Mouse (Mus musculus): ENCODE results near the gene Prlhr. TPM values are rescaled to one million over a fixed set of nuclear protein-coding genes. Genes with fewer than 3 reads are reported as not detected.

Gene Prlhr
- polyA plus RNA-seq (2012; rRNA removed), result not detected in 2 replicates

DNA sequence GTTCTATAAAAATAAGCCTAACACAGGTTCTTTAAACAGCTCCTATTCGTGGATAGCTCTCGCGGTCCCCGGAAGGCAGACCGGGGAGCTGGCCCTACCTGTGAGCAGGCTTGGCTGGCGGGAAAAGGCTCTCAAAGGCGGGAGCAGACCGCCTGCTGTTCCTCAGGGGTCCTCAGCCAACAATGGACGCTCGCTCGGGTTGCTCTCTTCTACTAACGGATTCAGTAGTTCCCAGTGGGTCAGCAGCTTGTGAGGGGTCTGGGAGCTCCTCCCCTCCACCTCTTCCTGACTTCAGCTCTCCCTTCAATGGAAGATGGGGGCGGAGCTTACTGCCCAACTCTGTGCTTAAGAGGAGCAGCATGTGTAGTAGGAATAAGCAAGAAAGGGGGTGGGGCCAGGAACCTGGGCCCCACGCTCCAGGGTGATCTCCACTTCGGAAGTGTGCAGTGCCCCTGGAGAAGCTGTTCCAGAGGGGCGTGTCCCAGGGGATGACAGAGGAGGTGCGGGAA is at the start of gene Prlhr:
TSS of gene Prlhr (minus strand) at position 51 of the 509 bp plus-strand sequence.
- TF ChIP-seq CTCF (IDR thresholded peaks at IDR 0.05; ENCODE audit: extremely low read depth, insufficient read depth, insufficient read length, insufficient replicate concordance) (no peak), POLR2A (IDR thresholded peaks at IDR 0.05; ENCODE audit: low read depth, low read length) (no peak)
- Histone ChIP-seq H3K36me3 (ENCODE audit: control insufficient read depth, insufficient read depth, low read length) (no peaks in the 10 kb centered on the region), H3K27ac (ENCODE audit: insufficient read depth, low read length) (no peak within 1 kb of the TSS), H3K4me1 (ENCODE audit: control insufficient read depth, insufficient read depth, insufficient read length) (peaks cover 9% of the 10 kb centered on the region), H3K4me3 (ENCODE audit: extremely low read depth, insufficient read depth, insufficient read length) (peak within 1 kb of the TSS; percentile 23; the same call in 1 of the 2 replicates), H3K27me3 (ENCODE audit: control insufficient read depth, insufficient read depth, low read length) (peaks cover 4% of the 10 kb centered on the region)
- DNase-seq (ENCODE audit: low read depth in 1 of 2, low spot score in 2 of 2), result no peak
- 21% methylated on average over 17 of the region's 17 CpGs for WGBS

DNA sequence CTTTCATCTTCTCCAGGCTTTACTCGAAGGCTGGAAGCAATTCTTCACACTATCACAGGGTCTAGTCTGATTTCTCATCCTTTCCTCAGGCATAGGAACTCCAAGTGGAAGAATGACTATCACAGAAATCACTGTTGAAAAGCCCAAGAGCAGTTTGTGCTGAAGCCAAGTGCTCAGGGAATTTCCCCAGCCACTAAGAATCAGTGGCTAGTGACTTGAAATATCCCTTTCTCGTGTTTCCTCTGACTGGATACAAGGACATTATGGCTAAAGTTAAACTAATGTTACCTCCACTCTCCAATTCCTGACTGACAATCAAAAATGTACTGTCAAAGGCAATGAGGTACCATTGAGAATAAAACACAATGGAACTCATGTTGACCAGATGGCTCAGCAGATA is 47.0 kb upstream of the Prlhr start:
- Histone ChIP-seq H3K36me3 (ENCODE audit: control insufficient read depth, insufficient read depth, low read length) (no peaks in the 10 kb centered on the region), H3K27ac (ENCODE audit: insufficient read depth, low read length) (no peak overlapping the region), H3K4me1 (ENCODE audit: control insufficient read depth, insufficient read depth, insufficient read length) (no peaks in the 10 kb centered on the region; the same call in 1 of the 2 replicates), H3K27me3 (ENCODE audit: control insufficient read depth, insufficient read depth, low read length) (no peaks in the 10 kb centered on the region), H3K4me3 (ENCODE audit: extremely low read depth, insufficient read depth, insufficient read length) (no peak overlapping the region)
- WGBS, result 71% methylated on average over 2 of the region's 2 CpGs
- no peak for TF ChIP-seq POLR2A (IDR thresholded peaks at IDR 0.05; ENCODE audit: low read depth, low read length)
- TF ChIP-seq CTCF (IDR thresholded peaks at IDR 0.05; ENCODE audit: extremely low read depth, insufficient read depth, insufficient read length, insufficient replicate concordance), result no peak
- DNase-seq (ENCODE audit: low read depth in 1 of 2, low spot score in 2 of 2), result no peak

DNA sequence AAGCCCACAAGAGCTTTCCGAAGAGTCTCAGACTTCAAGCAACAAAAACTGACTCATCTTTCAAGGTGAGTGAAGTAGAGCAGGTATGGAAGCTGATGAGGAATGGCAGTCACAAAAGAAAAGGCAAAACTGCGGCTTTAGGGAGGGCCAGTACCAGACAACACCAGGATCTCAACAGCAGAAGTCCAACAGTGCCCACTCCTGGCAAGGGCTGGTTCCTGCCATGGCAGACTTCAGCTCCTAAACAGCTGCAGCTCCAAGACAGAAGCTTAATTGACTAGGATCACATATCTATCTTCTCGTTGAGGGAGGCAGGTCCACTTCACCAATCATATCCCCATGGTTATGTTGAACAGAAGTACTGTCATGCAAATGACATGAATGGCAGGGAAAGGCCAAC is 45.3 kb upstream of the Prlhr start:
- Histone ChIP-seq H3K4me3 (ENCODE audit: extremely low read depth, insufficient read depth, insufficient read length) (no peak overlapping the region), H3K27me3 (ENCODE audit: control insufficient read depth, insufficient read depth, low read length) (no peaks in the 10 kb centered on the region), H3K27ac (ENCODE audit: insufficient read depth, low read length) (no peak overlapping the region), H3K4me1 (ENCODE audit: control insufficient read depth, insufficient read depth, insufficient read length) (no peaks in the 10 kb centered on the region), H3K36me3 (ENCODE audit: control insufficient read depth, insufficient read depth, low read length) (no peaks in the 10 kb centered on the region)
- WGBS, result 79% methylated on average over 3 of the region's 3 CpGs
- DNase-seq (ENCODE audit: low read depth in 1 of 2, low spot score in 2 of 2), result no peak
- TF ChIP-seq POLR2A (IDR thresholded peaks at IDR 0.05; ENCODE audit: low read depth, low read length) (no peak), CTCF (IDR thresholded peaks at IDR 0.05; ENCODE audit: extremely low read depth, insufficient read depth, insufficient read length, insufficient replicate concordance) (no peak)

DNA sequence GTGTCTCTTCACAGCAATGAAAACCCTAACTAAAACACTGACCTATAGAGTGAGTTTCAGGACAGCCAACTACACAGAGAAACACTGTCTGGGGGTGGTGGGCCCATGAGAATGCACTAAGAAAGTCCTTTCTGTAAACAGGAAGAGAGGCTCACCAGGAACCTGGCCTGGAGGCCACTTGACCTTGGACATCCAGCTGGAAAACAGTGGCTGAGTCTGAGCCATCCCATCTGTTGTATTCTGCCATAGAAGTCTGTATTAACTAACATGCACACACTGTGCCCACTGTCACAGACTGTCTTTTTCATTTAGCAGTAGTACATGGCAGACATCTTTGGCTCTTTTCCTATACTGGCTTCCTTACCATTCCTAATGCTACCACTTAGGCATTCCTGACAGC is 32.1 kb upstream of the Prlhr start:
- no peak for DNase-seq (ENCODE audit: low read depth in 1 of 2, low spot score in 2 of 2)
- H3K4me3 ChIP-seq (ENCODE audit: extremely low read depth, insufficient read depth, insufficient read length), result no peak overlapping the region
- TF ChIP-seq CTCF (IDR thresholded peaks at IDR 0.05; ENCODE audit: extremely low read depth, insufficient read depth, insufficient read length, insufficient replicate concordance) (no peak), POLR2A (IDR thresholded peaks at IDR 0.05; ENCODE audit: low read depth, low read length) (no peak)
- H3K36me3 ChIP-seq (ENCODE audit: control insufficient read depth, insufficient read depth, low read length), result no peaks in the 10 kb centered on the region
- H3K27me3 ChIP-seq (ENCODE audit: control insufficient read depth, insufficient read depth, low read length), result no peaks in the 10 kb centered on the region
- H3K4me1 ChIP-seq (ENCODE audit: control insufficient read depth, insufficient read depth, insufficient read length), result no peaks in the 10 kb centered on the region
- no peak overlapping the region for H3K27ac ChIP-seq (ENCODE audit: insufficient read depth, low read length)

DNA sequence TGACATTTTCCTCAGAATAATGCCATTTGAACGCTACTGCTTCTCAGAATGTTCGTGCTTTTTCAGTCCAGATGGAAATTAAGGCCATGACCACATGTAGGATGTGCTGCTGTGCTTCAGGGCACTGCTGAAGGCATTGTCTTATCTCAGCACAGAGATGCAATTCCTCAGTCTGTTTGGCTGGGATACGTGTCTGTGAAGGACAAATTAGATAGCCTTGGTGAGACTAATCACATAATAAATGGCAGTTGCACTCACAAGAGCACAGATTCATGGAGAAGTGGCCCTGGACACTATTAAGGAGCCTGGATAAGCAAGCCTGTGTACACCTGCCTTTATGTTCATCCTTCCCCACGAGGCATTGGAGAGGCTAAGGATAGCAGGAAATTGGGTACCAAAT is 29.1 kb upstream of the Prlhr start:
- no peak for DNase-seq (ENCODE audit: low read depth in 1 of 2, low spot score in 2 of 2)
- Histone ChIP-seq H3K27ac (ENCODE audit: insufficient read depth, low read length) (no peak overlapping the region), H3K27me3 (ENCODE audit: control insufficient read depth, insufficient read depth, low read length) (no peaks in the 10 kb centered on the region), H3K36me3 (ENCODE audit: control insufficient read depth, insufficient read depth, low read length) (no peaks in the 10 kb centered on the region), H3K4me3 (ENCODE audit: extremely low read depth, insufficient read depth, insufficient read length) (no peak overlapping the region), H3K4me1 (ENCODE audit: control insufficient read depth, insufficient read depth, insufficient read length) (no peaks in the 10 kb centered on the region)
- WGBS, result 78% methylated on average over 4 of the region's 4 CpGs
- no peak for TF ChIP-seq CTCF (IDR thresholded peaks at IDR 0.05; ENCODE audit: extremely low read depth, insufficient read depth, insufficient read length, insufficient replicate concordance)
- TF ChIP-seq POLR2A (IDR thresholded peaks at IDR 0.05; ENCODE audit: low read depth, low read length), result no peak

DNA sequence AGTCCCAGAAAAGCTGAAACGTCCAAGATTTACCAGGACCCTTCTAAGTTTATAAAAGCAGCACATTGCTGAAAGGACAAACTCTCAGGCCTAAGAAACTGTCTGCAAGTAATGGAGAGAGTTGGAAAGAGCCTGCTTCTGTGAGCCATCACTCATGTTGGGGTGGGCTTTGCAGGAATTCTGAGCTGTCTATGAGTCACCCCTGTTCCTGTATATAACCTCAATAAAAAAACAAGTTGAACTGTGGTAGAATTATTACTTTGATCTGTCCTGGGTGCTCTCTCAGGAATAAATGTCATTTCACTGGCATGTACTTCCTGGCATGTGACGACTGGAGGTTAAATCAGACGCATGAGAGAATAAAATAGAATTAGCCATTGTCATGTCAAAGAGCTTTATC is 27.7 kb upstream of the Prlhr start:
- Histone ChIP-seq H3K27me3 (ENCODE audit: control insufficient read depth, insufficient read depth, low read length) (no peaks in the 10 kb centered on the region), H3K36me3 (ENCODE audit: control insufficient read depth, insufficient read depth, low read length) (no peaks in the 10 kb centered on the region), H3K4me3 (ENCODE audit: extremely low read depth, insufficient read depth, insufficient read length) (no peak overlapping the region), H3K4me1 (ENCODE audit: control insufficient read depth, insufficient read depth, insufficient read length) (no peaks in the 10 kb centered on the region), H3K27ac (ENCODE audit: insufficient read depth, low read length) (no peak overlapping the region)
- WGBS, result 66% methylated on average over 3 of the region's 3 CpGs
- no peak for DNase-seq (ENCODE audit: low read depth in 1 of 2, low spot score in 2 of 2)
- TF ChIP-seq POLR2A (IDR thresholded peaks at IDR 0.05; ENCODE audit: low read depth, low read length) (no peak), CTCF (IDR thresholded peaks at IDR 0.05; ENCODE audit: extremely low read depth, insufficient read depth, insufficient read length, insufficient replicate concordance) (no peak)

DNA sequence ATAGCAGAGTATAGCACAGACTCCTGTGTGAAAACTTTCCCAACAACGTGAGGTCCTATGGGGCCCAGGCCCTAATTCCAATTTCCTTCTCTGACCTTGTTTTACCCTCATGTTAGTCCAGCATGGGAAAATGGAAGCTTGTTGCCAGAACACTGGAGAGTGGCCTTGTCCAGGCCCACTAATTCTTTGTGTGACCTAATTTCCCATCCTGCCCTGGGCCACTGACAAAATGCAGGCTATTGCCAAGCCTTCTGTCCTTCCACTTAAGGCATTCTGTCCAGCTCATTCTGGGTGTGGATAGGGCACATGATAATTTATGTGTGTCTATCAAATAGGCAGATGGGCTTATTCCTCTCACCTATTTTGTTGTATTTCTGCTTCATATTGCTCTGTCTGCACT is 21.5 kb upstream of the Prlhr start:
- H3K4me3 ChIP-seq (ENCODE audit: extremely low read depth, insufficient read depth, insufficient read length), result no peak overlapping the region
- H3K4me1 ChIP-seq (ENCODE audit: control insufficient read depth, insufficient read depth, insufficient read length), result no peaks in the 10 kb centered on the region
- DNase-seq (ENCODE audit: low read depth in 1 of 2, low spot score in 2 of 2), result no peak
- no peak for TF ChIP-seq POLR2A (IDR thresholded peaks at IDR 0.05; ENCODE audit: low read depth, low read length)
- TF ChIP-seq CTCF (IDR thresholded peaks at IDR 0.05; ENCODE audit: extremely low read depth, insufficient read depth, insufficient read length, insufficient replicate concordance), result no peak
- no peaks in the 10 kb centered on the region for H3K27me3 ChIP-seq (ENCODE audit: control insufficient read depth, insufficient read depth, low read length)
- 84% methylated on average over 1 of the region's 1 CpGs for WGBS
- H3K36me3 ChIP-seq (ENCODE audit: control insufficient read depth, insufficient read depth, low read length), result no peaks in the 10 kb centered on the region
- no peak overlapping the region for H3K27ac ChIP-seq (ENCODE audit: insufficient read depth, low read length)

Measured in spleen, adult 2 months (tissue).